Mouse (Mus musculus) ovary, adult 18-20 months (tissue): ENCODE data around the gene Fam120a.

Experiments
- DNase-seq: peaks from one replicate; pipeline ENCODE4 v3.0.0; 2022; ENCODE audit warnings: low spot score, mixed read lengths

Gene Fam120a

DNA sequence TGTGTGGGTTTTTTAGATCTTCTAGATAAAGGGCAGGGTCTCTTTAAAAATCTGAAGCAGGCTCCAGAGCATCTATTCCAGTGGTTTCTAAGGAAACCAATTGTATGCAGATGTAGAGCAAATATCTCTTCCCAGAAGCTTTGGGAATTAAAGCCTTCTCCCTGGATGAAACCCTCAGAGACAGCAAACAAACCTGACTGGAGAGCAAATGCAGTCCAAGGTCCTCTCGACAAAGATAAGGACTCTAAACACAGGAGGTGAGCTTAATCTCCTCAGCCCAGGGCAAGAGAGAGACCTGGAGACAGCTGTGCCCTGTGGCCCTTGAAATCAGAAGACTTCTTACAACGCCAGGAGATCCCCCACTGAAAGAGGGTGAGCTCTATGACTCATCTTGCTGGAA lies 114.3 kb downstream of the Fam120a start:
- no peak for DNase-seq

DNA sequence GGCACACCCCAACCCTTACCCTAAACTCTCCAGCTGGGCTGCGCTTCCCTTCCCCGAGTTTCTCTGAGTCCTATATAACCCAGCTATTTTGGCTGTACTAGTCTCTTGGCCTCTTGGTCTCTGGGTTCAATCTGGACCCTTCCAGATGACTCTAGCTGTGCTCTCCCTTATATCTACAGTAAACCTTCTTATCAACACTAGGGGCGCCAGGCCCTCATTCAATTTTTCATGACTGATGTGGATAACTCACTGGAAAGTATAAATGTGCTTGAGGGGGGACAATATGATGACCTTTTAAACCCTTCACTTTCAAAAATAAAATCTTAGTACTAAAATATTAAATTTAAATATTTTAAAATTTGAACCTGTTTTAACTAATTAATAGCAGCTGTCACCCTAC lies 115.0 kb downstream of the Fam120a start:
- no peak for DNase-seq

DNA sequence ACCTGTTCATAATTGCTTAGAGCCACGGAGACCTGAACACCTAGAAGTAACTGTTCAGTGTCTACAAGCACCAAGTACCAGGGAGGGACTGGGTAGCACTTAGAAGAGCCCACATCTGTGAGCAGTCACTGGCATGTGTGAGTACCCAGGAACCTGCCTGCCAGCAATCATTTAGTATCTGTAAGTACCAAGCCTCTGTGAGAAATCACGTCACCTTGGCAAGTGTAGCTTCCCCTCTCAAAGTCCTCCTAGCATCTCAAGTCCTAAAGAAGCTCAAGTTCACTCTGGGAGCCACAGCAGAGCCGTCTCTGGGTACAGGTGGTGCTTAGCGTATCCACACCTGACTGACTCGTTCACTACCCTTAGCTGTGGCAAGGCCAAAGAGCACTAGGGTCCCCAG lies 116.1 kb downstream of the Fam120a start:
- DNase-seq: no peak

DNA sequence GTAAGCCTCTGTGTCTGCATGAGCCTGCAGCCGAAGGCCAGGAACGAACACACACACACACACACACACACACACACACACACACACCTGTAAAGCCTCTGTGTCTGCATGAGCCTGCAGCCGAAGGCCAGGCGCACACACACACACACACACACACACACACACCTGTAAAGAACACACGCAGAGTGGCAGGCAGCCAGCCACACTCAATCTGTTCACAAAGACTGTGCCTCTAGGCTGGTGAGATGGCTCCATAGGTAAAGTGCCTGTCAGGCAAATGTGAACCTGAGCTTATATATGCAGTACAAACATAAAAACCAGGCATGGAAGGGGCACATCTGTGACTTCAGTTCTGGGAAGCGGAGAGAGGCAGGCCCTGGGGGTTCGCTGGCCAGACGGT lies 117.0 kb downstream of the Fam120a start:
- DNase-seq: no peak

DNA sequence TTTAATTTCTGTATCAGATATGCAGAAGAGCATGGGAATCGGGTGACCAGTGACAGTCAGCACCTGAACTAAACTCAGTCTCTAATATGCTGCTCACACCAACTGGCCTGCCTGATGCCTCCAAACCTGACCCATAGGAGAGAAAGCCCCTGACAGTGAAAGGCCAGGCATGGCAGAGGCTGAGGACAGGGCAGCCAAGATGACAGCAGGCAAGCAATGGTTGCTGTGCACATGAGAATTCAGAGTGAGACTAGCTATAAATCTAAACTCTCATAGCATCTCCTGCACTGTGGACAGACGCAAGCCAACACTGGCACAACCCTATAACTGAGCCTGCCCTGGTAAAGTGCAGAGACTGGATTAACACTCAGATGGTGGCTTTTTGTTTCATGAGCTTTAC lies 117.5 kb downstream of the Fam120a start:
- no peak for DNase-seq

DNA sequence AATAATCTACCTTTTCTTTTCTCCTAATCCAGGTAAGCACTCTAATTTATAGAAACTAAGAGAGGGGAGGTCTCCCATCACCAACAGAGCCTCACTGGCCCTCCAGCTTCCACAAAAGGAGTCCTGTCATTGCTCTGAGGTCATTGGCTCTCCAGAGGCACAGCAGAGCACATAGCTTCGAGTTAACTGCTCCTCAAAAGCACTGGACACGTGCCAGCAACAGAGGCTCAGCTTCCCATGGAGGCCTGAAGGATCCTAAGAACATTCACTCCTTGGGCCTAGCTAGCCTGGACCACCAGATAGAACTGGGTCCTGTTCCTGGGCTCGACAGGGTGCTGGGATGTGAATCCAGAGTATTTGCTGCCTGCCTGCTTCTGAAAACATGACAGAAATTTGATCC lies 118.7 kb downstream of the Fam120a start:
- no peak for DNase-seq

DNA sequence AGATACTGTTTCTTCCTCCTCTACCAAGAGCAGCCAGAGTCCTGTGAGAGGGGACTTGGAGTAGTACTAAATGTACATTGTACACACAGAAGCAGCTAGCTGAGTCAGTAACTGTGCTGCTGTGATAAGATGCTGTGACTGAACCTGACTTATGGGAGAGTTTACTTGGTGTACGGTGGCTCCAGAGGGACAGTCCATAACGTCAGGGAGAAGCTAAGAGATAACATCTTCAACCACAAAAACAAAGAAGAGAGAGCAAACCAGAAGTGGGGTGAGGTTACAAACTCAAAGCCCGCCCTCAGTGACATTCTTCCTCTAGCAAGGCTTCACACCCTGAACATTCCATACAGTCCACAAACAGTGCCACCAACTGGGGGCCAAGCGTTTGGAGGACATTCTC lies 122.5 kb downstream of the Fam120a start:
- DNase-seq: no peak

DNA sequence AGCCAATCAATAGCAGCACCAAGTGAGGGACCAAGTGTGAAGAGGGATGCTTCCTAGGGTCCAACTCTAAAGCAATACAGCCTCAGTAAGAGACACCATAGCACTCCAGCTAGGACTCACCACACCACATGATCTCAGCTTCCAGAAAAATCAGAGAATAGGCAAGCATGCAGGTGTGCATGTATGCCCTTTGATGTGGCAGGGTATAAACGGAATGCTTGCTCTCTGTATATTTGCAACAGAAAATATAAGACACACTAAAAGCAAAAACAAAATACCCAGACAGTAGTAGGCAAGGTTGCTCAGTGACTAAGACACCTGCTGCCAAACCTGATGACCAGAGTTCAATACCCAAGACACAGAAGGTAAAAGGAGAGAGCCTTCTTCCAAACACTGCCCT lies 124.3 kb downstream of the Fam120a start:
- DNase-seq: no peak

DNA sequence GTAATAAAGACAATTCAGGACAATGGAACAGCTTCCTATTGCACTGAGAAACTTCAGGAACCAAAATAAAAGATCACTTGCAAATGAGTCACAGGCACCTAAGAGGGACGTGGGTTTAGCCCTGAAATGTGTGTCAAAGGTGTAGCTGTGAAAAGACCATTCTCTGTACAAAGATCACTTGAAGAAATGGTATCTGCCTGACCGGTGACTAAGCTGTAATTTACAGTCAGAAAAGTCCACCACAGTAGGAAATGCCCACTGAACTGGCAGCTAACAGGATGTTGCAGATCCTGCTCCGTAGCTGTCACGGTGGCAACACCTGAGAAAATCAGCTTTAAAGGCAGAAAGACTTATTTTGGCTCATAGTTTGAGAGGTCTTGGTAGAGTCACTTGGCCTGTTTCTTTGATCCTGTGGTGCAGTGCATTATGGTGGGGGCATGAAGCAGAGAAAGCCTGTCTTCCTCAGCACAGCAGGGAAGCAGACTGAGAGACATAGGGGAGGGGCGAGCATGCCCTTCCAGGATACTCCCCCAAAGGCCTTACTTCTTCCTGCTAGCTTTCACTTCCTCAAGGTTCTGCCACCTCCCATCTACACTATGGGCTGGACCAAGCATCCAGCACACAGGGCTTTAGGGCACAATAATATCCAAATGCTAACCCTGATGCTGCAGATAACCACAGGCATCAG lies 125.8 kb downstream of the Fam120a start:
- no peak for DNase-seq

DNA sequence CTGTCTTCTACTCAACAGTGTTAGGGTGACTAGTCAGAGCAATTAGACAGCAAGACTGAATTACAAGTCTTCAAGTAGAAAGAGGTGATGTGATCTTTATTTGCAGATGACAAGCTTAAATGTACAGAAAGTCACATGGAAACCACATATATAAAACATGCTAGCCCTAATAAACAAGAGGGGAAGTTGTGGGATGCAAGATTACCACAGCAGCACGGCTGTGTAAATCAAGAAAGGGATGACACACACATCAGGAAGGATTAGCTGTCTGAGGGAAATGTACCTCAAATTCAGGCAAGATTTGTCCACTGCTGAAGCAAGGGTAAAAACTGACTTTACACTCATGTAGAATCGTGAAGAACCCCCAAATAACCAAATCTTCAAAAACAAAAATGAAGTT lies 129.5 kb downstream of the Fam120a start:
- DNase-seq: no peak

DNA sequence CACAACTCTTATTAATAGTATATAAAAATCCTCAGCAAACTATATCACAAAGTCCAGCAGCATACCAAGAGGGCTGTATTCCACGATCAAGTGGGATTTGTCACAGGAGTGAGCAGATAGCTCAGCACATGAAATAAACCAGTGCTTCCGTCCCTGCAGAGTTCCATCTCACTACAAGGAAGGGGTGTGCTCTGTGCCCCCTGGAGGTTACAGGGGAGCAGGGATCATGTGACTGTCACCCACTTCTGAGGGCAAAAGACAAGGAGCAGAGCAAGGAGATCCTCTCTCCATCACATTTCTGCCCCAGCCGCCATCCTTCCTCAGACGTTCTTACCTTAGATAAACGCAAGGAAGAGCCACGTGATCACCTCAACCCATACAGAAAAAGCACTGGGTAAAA lies 130.3 kb downstream of the Fam120a start:
- no peak for DNase-seq

DNA sequence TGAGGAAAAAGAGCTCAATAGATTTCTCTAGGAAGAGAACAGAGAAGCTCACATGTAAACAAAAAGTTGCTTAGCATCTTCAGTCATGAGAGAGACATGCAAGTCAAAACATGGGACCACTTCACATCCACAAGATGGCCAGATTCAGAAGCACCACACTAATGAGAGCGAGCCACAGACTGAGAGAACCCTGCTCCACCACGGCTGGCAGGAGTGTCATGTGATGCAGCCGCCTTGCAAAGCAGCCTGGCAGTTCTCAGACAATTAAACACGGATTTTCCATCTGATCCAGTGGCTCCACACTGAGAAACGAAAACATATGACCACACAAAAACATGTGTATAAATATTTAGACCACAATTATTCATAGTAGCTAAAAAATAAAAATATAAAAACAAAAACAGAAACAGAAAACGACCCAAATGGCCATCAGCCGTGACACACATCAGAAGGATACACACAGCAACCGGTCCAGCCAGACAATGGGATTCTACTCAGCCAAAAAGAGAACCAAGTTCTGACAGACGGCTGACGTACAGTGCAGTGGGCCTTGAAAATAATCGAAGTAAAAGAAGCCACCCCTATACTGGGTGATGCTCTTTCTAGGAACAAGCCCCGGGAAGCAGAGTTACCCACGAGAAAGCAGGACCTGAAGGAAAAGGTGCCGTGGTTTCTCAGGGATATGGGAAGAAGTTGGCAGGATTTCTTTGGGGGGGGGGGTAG lies 137.1 kb downstream of the Fam120a start:
- no peak for DNase-seq

DNA sequence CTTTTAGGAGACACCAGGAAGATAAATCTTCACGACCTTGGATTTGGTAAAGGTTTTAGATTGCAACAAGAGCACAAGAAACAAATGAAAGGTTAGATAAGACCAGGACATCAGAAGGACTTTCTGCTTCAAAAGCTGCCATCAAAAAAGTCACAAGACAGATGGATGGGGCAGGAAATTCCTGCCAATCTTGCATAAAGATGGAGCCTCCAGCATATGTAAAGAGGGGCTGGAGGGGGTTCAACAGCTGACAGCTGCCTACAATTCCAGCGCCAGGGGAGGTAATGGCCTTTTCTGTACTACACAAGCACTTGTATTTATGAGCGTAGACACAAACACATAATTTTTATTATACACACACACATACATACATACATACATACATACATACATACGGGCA lies 138.0 kb downstream of the Fam120a start:
- DNase-seq: no peak
